Mouse (Mus musculus) granulocyte monocyte progenitor cell, adult 5-6 weeks (primary cell): ENCODE results near the gene Mfsd12. TPM values are rescaled to one million over a fixed set of nuclear protein-coding genes. Genes with fewer than 3 reads are reported as not detected.

Source experiments
- ATAC-seq: replicated peaks from 2 replicates; pipeline ENCODE4 v1.8.0; 2016; ENCODE audit warnings: mild to moderate bottlenecking, moderate TSS enrichment, inconsistent platforms; ENCODE audit not compliant: poor library complexity, severe bottlenecking
- total RNA-seq, 2 experiments: library from RNA; stranded (forward) in 1 of 2; stranded (reverse) in 1 of 2; fragments of 200-712, 200-1000 nt in 1 of 2; fragments of >200 nt in 1 of 2; fragmentation: Nextera tagmentation in 1 of 2; gene quantifications; 2 replicates each; pipeline ENCODE4 v1.2.3; 2014 to 2017

Mfsd12 gene
- total RNA-seq (2014; fragmentation: Nextera tagmentation) = 12.0 and 17.5 TPM in 2 replicates
- 10.8 and 11.5 TPM in 2 replicates for total RNA-seq (2017)

DNA sequence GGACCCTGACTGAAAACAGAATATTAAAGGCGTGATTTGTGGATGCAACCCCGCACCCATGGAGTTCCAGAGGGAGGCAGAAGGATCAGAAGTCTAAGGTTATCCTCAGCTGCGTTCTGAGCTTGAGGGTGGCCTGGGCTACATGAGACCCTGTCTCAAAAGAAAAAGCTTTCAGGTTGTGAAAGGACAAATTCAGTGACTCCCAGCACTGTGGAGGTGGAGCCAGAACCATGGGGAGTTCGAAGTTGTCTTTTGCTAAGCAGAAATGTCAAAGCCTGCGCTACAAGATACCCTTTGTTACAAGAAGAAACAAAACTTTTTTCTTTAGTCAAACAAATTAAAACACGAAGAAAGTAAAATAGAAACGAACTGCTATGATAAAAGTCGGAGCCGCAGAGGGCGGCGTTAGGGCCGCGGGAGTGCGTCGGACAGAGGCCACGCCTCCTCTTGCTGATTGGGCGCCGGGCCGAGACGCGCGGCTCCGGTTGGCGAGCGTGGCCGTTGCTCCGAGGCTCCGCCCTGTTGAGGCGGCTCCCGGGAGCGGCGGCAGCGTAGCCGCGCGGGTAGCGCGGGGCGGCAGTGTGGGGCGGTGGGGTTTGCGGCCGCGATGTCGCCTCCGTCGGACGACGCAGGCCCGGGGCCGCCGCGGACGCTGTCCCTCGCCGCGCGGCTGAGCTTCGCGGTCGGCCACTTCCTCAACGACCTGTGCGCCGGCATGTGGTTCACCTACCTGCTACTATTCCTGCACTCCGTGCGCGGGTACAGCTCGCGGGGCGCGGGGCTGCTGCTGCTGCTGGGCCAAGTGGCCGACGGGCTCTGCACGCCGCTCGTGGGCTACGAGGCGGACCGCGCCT, at the start of gene Mfsd12:
Gene Mfsd12, plus strand, starts transcription at position 501 of the 854 bp plus-strand sequence.
- ATAC-seq = peak; percentile 61

DNA sequence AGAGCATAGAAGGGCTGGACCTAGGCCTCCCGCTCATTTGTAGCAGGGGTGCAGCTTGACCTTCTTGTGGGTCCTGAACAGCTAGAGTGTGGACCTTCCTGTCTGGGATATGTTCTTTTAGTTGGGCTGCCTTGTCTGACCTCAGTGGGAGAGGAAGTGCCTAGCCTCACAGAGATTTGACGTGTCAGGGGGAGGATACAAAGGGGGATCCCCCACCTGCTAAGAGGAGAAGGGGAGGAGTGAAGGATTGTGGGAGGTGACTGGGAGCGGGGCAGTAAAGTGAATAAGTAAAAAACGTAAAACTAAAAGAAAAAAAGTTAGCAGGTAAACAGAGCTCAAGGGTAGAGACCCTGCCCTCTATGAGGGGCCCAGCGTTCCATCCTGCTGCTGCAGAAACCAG, 47.7 kb upstream of the Mfsd12 start:
- ATAC-seq = no peak

DNA sequence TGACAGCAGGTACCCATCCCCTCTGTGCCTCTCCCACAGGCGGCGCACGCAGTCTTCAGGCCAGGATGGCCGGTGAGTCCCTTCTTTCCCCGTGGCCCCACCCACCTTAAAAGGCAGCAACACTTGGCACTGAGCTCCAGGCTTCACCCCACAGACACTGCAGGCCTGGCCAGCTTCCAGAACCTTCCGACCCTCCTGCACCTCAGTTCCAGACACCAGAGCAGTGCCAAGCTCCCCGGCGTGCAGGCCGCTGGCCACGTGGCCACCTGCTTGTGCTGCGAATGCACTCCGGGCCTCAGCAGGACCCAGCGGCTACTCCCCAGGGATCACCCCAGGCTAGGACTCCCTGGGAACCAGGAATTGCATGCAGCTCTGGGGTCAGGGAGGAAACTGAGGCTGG, 43.7 kb upstream of the Mfsd12 start:
- no peak for ATAC-seq

DNA sequence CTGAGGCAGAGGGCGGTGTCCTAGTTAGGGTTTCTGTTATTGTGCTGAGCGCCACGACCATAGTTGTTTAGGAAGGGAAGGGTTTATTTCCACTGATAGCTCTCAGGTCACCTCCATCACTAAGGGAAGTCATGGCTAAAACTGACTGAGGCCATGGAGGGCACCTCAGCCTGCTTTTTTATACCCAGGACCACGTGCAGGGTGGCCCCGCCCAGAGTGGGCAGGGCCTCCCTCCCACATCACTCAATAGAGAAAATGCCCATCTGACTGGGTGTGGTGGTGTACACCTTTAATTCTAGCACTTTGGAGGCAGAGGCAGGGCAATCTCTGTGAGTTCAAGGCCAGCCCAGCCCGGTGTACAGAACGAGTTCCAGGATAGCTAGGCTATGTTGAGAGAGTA, 43.1 kb upstream of the Mfsd12 start:
- no peak for ATAC-seq

DNA sequence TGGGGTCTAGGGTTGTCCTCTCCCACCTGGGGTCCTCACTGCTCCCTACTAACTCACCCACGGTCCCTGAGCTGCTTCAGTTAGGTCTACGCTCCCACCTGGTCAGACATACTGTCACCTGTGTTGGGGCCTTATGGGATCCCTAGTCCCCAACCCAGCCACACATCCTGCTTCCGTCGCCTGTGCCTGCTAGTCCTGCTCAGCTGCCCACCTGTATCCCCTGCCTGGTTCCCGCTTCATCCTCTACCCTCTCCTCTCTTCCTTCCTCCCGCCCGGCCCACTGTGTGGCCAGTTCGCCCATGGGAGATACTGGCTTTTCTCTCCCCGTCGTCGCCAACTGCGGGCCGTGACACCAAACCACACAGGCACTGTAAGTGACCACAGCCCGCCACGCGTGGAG, 41.7 kb upstream of the Mfsd12 start:
- ATAC-seq = no peak

DNA sequence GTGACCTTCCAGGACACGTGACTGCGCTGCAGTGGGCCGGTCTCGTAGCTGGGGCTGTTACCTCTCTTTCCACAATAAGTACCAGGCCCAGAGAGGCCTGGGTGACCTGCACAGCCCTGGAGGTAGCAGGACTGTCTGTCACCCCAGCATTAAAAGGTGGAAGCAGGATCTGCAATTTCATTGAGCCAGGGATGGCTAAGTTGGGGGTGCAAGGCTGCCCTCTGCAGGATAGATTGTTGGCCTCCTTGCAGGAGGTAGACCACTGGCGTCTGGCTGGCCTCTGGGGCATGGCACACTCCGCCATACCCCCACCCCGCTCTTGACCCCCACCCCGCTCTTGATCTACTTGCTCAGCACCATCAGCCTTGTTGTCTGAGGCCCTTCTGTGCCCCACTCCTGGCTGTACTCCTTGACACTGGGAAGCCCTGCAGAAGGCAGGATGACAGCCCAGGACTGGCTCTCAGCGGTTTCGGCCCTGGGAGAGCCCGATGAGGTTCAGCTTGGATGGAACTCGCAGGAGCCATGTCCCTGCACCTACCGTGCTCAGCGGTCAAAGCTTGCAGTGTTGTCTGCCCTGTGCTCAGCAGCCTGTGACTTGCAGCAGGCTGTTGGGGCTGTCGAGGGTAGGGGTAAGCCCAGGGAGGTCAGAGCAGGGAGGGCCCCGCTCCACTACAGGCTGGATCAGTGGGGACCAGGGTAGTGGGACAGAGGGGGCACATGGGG, 40.8 kb upstream of the Mfsd12 start:
- no peak for ATAC-seq

DNA sequence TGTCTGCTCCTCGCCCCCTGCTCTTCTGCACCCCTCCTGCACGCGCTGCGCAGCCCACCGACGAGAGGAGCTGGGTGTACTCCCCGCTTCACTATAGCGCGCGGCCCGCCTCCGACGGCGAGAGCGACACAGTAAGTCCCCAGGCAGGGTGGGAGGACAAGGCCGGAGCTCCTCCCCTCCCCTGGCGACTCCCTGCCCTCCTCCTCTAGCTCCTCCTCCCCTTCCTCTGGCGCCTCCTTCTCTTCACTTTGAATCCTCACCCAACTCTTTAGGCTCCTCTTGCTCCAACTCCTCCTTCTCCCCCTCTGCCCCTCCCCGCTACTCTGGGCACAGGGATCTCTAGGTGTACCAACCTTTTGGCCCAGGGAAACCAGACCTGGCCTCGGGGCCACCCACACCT, 40.0 kb upstream of the Mfsd12 start:
- ATAC-seq = no peak

DNA sequence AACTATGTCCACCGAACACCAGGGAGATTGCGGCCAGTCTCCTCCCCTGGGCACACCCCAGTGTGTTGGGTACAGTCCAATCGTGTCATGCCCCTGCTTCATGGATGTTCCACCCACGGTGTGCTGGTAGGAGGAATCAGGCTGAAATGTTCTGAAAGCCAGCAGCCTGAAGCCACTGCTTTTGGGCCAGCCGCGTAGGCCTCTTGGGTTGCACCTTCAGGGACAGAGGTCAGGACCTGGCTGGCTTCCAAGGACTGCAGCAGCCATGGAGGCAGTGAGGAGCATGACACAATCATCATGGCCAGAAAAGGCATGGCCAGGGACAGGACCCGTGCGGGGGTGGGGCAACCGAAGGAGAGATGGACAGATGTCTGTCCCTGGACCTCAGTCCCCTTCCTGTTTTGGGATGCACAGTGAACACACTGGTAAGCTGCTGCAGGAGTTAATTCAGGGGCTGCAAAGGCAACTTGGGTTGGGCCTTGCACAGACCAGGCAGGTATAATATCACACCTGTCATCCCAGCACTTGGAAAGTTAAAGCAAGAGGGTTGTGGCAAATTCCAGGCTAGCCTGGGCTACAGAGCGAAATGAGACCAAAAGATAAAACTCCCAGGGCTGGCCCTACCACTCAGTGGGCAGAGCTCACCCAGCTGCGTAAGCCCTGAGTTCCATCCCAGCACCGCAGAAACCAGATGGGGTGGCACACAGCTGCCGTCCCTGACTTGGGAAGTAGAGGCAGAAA, 38.5 kb upstream of the Mfsd12 start:
- no peak for ATAC-seq

DNA sequence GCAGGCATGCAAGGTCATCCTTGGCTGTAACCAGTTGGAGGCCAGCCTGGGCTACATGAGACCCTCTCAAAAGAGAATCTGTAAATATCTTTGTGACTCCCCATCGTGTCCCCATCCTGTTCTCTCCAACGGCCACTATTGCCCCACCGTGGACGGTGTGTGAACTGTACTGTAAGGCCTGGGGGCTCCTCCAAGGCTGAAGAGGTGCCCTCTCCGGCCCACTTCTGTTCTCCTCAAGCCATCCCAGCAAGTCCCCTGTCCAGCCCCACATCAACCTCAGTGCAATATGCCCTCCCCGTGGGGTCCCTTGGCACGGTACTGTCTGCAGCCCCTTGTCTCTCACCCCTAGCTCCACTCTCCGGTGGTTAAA, 38.0 kb upstream of the Mfsd12 start:
- no peak for ATAC-seq

DNA sequence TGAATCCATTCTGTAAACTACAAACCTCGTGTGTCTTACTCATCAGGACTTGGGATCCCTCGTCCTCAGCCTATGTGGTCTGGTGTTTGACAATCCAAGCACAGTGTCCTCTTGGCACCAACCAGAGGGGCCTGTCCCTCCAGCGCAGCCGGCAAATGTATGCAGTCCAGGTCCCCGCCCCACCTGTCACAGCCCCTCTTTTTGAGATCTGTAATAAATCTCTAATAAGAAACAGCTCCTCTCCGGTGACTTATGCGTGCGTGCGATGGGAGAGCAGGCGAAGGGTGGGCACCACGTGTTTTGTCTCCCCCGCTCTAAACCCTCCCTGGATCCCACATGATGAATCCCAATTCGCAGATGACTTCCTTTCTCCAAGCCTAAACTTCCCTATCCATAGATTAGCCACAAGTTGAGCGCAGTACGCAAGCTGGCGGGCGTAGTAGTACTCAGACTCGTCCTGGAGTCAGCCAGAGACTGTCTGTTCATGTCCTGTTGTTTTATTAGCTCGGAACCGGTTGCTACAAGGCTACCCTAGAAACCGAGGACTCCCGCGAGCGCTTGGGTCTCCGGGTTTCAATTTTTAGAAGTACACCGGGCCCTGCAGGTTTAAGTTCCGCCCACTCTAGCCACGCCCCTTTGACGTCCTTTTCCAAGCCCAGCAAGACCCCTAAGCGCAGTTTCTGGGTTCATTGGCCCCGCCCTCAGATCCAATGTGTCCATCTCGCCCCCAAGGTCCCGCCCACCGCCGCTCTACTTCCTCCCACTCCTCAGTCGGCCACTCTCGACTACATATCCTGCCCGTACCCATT, 37.3 kb upstream of the Mfsd12 start:
- ATAC-seq = peak; percentile 65

DNA sequence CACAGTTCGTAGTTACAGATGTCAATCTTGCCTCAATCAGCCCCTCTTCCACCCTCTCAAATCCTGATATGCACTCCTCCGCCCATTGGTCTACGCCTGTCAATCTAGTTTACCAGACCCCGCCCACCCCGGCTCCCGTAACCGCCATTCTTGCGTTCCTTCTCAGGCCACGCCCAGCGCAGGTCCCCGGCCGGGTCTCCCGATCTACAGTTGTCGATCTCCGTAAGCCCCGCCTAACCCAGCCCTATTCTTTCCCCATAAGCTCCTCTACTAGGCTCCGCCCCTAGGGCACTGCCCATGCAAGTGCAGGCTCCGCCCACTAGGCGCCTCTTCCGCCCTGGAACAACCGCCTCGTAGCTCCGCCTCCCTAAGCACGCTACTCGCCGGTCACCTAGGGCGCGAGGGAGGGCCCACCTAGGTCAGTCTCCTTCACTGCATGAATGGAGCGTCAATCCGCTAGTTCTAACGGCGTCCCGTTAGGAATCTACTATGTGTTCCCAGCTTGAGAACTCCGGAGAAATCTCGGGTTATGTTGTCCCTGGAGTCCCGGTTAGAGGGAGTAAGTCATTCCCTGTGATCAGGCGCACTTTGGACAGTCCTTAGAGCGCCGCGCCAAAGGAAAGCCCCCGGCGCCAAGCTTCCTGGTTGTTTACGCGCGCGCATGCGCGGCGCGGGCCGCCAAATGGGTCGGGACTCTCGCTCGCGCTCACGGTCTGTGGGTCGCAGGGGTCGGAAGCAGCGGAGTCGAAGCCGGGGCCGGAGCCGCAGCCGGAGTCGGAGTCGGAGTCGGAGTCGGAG, 36.5 kb upstream of the Mfsd12 start, which contains the start of gene Cactin:
Gene Cactin, plus strand, starts transcription at position 554 of the 798 bp plus-strand sequence.
- peak; percentile 72 for ATAC-seq

DNA sequence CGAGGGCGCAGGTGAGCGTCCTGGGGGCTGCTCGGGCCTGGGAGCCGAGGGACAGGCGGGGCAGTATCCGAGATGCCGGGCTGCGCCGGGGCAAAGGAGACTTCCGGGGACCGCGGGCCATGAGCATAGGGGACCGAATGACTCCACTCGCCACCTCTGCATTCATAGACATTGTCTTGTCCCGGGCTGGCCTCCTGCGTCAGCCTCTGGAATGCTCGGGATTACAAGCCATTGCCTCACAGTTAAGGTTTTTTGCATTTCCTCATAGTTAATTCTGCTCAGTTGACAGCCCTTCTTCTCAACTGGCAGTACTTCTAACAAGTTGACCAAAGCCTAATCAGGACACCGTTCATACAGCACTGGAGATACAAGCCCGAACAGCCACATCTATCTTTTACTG, 35.9 kb upstream of the Mfsd12 start:
- ATAC-seq = no peak

DNA sequence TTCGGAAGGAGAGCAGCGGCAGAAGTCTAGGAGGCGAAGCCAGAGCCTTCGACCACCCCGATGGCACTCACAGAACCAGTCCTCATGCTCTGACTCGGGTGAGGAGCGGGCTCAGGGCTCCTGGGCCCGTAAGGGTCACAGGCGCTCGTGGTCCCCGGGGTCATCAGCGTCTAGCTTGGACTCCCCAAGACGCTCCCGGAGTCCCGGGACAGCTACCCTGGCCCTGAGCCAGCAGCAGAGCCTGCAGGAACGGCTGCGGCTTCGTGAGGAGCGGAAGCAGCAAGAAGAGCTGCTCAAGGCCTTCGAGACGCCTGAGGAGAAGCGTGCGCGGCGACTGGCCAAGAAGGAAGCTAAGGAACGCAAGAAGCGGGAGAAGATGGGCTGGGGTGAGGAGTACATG, 34.8 kb upstream of the Mfsd12 start:
- ATAC-seq = no peak

DNA sequence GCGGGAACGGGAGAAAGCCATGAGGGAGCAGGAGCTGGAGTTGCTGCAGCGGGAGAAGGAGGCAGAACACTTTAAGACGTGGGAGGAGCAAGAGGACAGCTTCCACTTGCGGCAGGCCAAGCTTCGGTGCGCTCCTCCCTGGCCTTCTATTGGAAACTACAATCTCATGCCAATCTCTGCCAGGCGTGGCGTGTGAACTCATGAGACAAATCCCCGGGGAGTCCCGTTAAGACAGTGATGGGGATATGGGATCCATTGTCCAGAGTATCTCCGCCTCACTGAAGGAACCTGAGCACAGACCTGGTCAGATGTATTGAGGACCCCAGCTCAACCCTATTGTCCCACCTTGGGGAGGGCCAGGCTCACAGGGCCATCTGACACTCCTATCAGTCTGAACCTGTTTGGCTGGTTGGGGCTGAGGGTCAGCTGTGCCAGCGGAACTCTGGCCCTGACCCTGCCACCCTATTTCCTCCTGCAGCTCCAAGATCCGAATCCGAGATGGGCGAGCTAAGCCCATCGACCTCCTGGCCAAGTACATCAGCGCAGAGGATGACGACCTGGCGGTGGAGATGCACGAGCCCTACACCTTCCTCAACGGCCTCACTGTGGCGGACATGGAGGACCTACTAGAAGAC, 34.0 kb upstream of the Mfsd12 start:
- no peak for ATAC-seq

DNA sequence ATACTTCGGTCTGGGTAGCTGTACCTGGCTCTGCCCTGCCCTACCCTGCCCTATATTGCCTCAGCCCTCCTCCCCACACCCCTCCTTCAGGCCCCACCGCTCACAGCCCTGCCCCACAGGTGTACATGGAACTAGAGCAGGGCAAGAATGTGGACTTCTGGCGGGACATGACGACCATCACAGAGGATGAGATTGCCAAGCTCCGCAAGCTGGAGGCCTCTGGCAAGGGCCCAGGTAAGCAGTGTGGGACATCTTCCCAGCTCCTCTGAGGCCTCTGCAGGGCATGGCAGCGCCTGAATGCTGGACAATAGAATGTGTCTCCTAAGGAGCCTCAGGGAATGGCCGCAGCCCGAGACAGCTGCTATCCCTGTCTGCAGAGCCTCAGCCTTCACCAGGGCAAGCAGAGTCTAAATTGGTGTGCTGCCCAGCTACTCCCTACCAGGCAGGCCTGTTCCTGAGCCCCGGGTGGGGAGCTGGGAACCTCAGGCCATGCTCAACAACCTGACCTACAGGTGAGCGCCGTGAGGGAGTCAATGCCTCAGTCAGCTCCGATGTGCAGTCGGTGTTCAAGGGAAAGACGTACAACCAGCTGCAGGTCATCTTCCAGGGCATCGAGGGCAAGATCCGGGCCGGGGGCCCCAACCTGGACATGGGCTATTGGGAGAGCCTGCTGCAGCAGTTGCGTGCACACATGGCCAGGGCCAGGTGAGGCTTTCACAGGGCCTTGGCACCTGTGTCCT, 33.3 kb upstream of the Mfsd12 start:
- ATAC-seq = no peak

DNA sequence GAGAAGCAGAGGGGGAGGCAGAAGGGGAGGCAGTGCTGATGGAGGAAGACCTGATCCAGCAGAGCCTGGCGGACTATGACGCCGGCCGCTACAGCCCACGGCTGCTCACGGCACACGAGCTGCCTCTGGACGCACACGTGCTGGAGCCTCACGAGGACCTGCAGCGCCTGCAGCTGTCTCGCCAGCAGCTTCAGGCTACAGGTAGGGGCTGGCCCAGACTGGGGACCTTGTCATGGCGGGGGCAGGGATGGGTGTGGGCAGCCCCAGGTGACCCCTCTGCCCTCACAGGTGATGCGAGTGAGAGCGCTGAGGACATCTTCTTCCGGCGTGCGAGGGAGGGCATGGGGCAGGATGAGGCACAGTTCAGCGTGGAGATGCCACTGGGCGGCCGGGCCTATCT, 32.1 kb upstream of the Mfsd12 start:
- ATAC-seq = no peak

DNA sequence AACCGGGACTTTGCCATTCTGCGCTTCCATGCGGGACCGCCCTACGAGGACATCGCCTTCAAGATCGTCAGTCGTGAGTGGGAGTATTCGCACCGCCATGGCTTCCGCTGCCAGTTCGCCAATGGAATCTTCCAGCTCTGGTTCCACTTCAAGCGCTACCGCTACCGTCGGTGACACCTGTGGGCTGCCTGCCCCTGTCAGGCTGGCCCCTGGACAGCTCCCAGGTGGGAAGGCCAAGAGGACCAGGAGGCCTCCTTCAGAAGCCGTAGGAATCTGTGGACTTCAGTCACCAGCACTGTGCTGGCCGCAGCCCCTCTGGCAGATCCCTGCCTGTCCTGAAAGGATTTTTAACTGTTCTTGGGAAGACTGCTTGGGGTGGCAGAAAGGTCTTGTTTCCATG, 31.5 kb upstream of the Mfsd12 start:
- no peak for ATAC-seq

DNA sequence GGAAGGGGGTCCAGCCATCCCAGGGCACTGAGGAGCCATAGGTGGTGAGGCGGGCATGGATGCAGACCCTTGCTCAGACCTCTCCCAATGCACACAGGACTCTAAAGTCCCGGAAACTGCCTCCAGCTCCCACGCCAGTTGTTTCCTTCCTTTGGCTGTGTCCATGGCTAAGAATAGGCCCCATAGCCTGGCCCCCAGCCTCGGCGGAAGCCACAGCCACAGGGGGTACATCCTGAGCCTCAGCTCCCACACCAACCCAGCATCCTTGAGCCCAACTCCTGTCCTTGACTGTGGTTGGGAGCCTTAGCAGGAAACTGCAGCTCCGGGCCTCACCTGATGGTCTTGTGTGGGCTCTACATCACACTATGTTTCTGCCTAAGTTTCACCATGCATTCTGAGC, 30.4 kb upstream of the Mfsd12 start:
- ATAC-seq = no peak
